Mouse (Mus musculus): ENCODE results near the gene Tmem38b.

DNA sequence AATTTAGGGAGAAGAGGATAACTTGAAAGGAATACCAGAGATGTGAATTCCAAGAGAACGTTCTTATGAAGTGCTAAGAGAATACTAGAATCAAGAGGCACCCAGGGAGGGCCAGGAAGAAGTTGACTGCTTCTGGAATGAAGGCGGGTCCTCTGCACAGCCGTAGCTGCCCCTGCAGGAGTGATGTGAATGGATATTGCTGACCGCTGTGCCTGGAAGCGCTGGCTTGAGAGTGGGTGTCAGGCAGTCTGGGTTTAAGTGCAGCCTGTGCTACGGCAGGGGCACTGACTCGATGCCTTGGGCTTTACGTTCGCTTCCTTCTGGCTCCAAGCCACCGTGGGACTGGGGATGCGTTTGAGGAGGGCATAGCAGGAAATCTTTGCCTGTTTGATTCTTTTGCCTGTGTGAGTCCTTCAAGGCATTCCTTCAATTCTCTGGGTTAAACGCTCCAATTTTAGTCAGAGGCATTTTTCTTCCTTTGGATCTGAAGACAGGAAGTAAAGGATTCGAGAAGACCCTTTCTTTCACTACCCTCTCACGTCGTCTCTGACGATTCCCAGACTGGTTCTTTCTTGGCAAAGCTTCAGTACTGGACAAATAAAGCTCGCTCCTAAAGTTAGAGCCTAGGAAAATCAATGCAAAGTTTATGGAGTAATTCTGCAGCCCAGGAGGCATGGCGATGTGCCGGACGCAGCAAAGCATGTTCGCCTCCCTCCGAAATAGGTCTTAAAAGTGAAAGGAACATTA, 60.7 kb downstream of the Tmem38b start:
- TF ChIP-seq CTCF (IDR thresholded peaks at IDR 0.05; ENCODE audit: borderline replicate concordance, insufficient read depth, low read depth, low read length) (no peak), POLR2A (IDR thresholded peaks at IDR 0.05; ENCODE audit: borderline replicate concordance, insufficient read depth, low read length) (no peak)
